Comparison of ENCODE assay signal across 7 mouse cellular contexts in the genomic region with DNA sequence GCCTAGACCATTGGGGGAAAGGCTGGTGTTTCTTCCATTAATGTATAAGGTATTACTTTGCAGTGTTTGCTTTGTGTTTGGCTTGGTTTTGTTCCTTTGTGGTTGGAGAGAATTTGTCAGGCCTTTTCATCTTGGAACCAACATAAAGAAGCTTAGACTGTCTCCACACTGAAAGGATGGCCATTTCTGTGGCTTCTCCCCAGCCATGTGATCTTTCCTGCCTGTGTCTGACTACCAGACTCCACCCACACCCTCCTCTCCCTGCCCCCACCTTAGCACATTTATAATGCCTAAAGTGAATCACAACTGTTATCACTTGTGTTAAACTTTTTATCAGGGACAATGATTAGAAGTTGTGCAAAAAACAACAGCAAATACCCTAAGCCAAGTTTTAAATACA. TPM values are rescaled to one million over a fixed set of nuclear protein-coding genes. Genes with fewer than 3 reads are reported as not detected.
A peak's percentile ranks its signal among the peaks of the same experiment; 100 is the strongest.
DNase-seq lines count a peak whose midpoint lies in the region; ATAC-seq lines count a peak whose summit lies in the region.

No protein-coding gene starts in this region.

- peak overlapping the region; percentile 96 for H3K27ac ChIP-seq in heart, embryonic 12.5 days (ENCODE audit: poor library complexity, severe bottlenecking)

- no peaks in the 10 kb centered on the region for H3K27me3 ChIP-seq in heart, embryonic 12.5 days (replicated peaks)

- peak overlapping the region; percentile 89 for H3K9ac ChIP-seq in heart, embryonic 12.5 days

- ATAC-seq in heart, embryonic 12.5 days (ENCODE audit: insufficient number of reproducible peaks, low FRiP score) = no peak
- peak; percentile 64 for ATAC-seq in megakaryocyte-erythroid progenitor cell, adult 5-6 weeks (replicated peaks; ENCODE audit: low FRiP score, low TSS enrichment, poor library complexity, severe bottlenecking)

- no peaks in the 10 kb centered on the region for H3K9me3 ChIP-seq in heart, embryonic 12.5 days (replicated peaks)

- peak overlapping the region; percentile 74 for H3K4me2 ChIP-seq in heart, embryonic 12.5 days

- H3K4me1 ChIP-seq in heart, embryonic 12.5 days (replicated peaks) = peaks cover 8% of the 10 kb centered on the region; the same call in 1 of the 2 replicates

- H3K36me3 ChIP-seq in heart, embryonic 12.5 days = peaks cover 3% of the 10 kb centered on the region

- peak; percentile 40 for DNase-seq in 3134 (ENCODE audit: extremely low read depth, insufficient read length, low spot score)
- peak; percentile 75 for DNase-seq in 3T3-L1 (ENCODE audit: low read depth, low spot score)
- peak; percentile 61 for DNase-seq in c-Kit-positive CD71-positive TER-119-negative erythroid progenitor cells, embryonic 14.5 days (ENCODE audit: low read depth)
- DNase-seq in kidney, postnatal 25 days = peak; percentile 24 to 48
- DNase-seq in urinary bladder, postnatal 25 days (ENCODE audit: low spot score) = no peak

- H3K4me3 ChIP-seq in heart, embryonic 12.5 days = peak overlapping the region; percentile 75

RNA-seq across cellular contexts. Expression of a gene that starts 1.1 kb away (rescaled TPM):
- polyA plus RNA-seq in heart, embryonic 12.5 days (2016; fragmentation: Nextera tagmentation; extraction: Ambion mirVana) = 23.5 and 24.0 TPM in 2 replicates
- total RNA-seq in megakaryocyte-erythroid progenitor cell, adult 5-6 weeks (2014; fragmentation: Nextera tagmentation) = 22.9 and 23.3 TPM in 2 replicates
- 7.7 and 20.8 TPM in 2 replicates for total RNA-seq in megakaryocyte-erythroid progenitor cell, adult 5-6 weeks (2017)
